Mouse (Mus musculus) small intestine, adult 2 months (tissue): ENCODE data around the gene Hivep2.

Source experiments
- CTCF ChIP-seq: fragments of 200-500 bp; IDR thresholded peaks from 2 replicates; pipeline ENCODE4 v1.5.1; 2012; ENCODE audit warnings: low read depth, mild to moderate bottlenecking, control low read depth, inconsistent platforms, low read length, moderate library complexity, mixed read lengths; ENCODE audit not compliant: insufficient replicate concordance, insufficient read length; ENCODE audit errors: extremely low read depth
- POLR2A ChIP-seq: fragments of 200-500 bp; IDR thresholded peaks from 2 replicates; pipeline ENCODE4 v1.6.1; 2012; ENCODE audit warnings: low read depth, mild to moderate bottlenecking, control low read depth, inconsistent platforms, low read length, moderate library complexity

DNA sequence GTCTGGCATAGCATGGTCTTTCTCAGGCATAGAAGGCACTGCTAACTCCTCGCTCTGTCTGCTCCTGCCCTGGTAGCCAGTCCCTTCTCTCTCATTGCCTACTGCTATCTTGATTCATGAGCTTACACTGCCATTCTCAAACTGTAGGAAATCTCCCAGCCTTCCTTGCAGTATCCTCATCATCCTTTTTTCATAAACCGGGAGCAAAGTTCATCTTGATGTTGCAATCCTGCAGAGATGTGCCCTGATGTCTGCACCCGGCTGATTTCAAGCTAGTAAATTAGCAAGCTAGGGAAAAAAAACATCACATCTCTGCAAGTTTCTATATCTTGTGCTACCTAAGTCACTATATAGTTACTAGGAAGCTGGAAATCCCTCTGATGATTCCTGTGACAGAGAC lies 179.0 kb downstream of the Hivep2 start:
- TF ChIP-seq POLR2A: no peak
- no peak for TF ChIP-seq CTCF
